Mouse (Mus musculus) cerebellum, postnatal 14 days (tissue): ENCODE data around the gene Nbas.

Experiments used
- DNase-seq, 2 experiments: peaks; one replicate each; pipeline ENCODE4 v3.0.0; 2021; ENCODE audit warnings: mixed read lengths in 2 of 2

The Nbas gene

GRCm38 (mm10) chr12:13543806-13544205 lies 274.9 kb downstream of the Nbas start:
- DNase-seq: no peak

DNA sequence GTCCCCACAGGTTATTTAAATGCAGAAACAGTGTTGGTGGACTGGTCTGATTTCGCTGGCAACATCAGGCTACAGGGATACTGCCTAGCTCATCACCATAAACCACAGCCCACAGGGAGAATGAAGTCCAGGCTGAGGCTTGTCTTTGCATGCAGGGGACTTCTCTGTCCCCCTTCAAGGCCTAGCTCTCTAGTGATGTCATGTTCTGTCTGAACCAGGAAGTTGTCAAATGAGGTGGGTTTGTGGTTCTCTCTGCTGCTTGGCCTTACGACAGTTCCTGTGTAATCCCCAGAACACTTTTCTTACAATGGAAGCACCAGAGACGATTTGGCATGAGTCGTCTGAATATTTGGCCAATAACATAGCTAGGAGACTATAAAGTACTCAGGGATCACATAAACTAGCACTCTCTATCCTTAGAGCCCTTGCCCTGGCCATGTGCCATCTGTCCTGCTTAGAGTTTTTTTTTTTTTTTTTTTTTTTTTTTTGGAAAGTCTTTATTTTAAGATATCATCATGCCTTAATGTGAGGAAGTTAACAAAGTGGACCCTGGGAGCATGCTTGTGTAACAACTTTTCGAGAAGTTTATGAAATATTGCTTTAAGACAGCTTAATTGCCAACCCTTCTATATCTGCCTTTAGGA lies 294.8 kb downstream of the Nbas start:
- DNase-seq: peak in 1 of 2 experiments; percentile 14

GRCm38 (mm10) chr12:13564330-13564729 lies 295.4 kb downstream of the Nbas start:
- DNase-seq: no peak

DNA sequence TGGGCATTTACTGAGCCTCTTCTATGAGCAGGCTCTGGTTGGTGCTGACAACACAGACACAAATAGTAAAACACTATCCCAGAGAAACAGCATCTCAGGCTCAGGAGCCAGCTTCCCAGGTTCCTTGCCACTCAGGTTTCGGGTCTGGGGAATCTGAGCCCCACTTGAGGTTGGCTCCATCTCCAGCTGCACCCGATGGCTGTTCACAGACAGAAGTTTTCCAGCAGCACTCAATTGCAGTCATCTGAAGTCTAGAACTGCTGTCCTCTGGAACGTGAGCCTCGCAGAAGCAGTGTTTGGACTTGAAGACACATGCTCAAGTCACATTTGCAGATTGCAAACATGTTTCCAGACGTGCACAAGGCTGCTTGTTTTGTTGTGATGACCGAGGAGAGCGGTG lies 297.5 kb downstream of the Nbas start:
- no peak for DNase-seq

DNA sequence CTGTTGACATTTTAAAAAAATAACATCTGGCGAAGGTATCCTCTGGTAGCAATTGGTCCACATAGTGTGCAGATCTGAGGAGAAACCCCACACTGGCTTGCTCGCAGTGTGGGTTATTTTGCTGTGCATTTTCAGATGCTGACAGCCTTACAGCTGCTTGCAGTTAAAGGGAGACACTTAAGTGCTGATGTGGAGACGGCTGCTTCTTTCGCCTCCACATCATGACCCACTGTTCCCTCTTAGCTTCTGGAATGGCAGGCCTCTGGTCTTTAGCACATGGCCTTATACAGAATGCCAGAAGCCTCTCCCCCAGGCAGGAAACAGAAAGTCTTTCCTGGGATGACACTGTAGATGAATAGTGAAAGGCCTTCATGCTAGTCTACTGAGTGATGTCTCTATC lies 306.2 kb downstream of the Nbas start:
- no peak for DNase-seq

DNA sequence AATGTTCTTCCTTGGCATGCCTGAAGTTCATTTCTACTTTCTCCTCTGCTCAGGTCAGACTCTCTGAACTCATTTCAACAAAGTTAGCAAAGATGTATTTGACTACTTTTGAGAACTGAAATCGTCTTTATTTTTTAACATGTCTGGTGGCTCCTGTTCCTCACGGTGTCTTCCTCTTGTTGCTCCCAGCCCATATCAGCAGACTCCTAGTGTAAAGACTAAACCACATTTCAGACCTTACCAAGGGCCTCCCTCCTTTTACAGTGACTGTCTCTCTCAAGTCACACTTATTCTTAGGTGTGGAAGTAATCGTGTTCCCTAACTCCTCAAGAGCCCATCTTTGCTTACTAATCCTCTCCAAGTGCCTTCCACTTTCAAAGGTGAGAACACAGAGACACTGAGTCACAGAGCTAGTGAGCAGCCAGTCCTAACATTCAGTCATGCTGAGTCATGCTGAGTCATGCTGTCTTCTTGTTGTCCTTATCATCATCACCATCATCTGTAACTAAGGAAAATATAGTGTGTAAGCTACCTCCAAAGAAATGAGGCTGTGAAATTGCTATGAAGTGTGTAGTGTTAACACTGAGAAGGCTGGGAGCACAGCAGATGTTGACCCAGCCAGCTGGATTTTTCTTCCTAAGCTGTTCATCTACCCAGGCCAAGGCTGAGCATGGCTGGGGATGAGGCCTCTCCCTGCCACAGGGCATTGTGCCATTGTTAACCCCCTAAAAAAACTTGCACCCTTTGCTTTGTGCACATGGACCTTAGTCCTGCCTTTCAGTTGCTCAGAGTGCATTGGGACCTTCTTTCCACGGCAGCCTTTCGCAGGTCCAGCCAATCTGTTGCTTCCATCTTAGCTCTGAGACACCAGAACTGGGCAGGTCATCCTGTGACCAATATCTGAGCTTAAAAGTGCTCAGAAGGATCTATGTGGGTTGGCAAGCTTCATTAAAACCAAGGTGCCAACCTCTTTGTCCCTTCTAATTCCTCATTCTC lies 307.0 kb downstream of the Nbas start:
- no peak for DNase-seq

DNA sequence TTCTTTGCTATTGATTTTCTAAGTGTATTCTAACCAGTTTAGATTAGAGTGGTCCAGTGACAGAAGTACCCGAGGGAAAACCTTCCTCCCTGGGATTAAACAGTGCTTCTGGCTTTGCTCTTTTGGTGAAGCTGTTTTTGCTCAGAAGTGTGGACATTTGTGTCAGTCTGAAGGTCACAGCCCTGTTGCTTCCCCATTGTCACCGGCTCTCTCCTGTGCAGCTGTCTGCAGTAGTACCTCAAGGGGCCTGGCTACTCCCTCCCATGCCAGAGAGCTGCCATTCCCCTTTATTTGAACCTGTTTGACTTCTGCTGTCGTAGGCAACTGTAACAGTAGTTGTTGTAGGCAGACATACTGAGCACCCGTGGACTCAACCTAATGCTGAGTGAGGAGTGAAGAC lies 307.8 kb downstream of the Nbas start:
- no peak for DNase-seq

GRCm38 (mm10) chr12:13580796-13581195 lies 311.9 kb downstream of the Nbas start:
- no peak for DNase-seq

DNA sequence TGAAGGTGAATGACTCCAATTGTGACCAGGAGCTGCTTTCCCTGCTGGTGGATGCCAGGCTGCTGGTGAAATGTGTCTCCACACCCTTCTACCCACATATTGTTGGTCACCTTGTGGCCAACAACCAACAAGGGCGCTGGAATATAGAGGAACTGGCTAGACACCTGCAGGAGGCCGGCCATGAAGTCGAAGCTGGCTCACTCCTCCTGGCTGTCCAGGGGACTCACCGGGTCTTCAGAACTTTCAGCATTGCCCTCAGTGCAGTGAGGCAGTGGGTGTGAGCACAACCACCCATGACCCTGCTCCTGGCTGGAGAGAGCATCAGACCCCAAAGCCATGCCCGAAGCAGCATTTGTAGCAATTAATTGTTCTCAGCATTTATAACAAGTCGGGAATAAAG lies 314.5 kb downstream of the Nbas start:
- DNase-seq: no peak

- no peak for DNase-seq
Observed at GRCm38 (mm10) chr12:13585527-13586156, 316.7 kb downstream of the Nbas start.

- DNase-seq: no peak
Observed at GRCm38 (mm10) chr12:13587675-13588074, 318.7 kb downstream of the Nbas start.

DNA sequence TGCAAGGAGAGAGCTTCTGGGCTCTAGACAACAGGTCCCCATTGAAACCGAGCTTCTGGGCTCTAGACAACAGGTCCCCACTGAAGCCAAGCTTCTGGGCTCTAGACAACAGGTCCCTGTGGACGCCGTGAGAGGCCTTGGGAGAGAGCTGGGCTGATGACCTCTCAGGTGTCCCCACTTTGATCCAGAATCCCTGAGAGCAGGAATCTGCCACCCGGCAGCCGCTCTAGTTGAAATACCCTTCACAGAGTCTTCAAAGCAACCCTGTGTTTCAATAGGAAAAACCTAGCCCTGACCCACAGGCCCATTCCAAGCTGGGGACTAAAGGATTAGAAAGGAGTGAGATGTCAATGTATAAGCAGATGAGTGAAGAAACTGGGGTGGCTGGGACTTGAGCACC lies 320.1 kb downstream of the Nbas start:
- no peak for DNase-seq

GRCm38 (mm10) chr12:13594746-13595469 lies 326.0 kb downstream of the Nbas start:
- DNase-seq: peak; percentile 47 to 56

DNA sequence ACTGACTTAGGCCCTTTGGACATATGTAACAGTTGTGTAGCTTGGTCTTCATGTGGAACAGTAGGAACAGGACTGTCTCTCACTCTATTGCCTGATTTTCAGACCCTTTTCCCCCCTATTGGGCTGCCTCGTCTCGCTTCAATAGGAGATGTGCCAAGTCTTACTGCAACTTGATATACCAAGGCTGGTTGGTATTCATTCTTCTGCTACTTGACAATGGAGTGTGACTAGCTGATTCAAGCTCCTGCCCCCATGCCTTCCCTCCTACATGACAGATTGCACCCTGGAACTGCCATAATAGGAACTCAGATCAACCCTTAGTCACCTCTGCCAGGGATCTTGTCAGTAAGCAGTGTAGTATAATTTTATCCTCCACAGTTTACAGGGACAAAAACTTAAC lies 328.1 kb downstream of the Nbas start:
- no peak for DNase-seq

DNA sequence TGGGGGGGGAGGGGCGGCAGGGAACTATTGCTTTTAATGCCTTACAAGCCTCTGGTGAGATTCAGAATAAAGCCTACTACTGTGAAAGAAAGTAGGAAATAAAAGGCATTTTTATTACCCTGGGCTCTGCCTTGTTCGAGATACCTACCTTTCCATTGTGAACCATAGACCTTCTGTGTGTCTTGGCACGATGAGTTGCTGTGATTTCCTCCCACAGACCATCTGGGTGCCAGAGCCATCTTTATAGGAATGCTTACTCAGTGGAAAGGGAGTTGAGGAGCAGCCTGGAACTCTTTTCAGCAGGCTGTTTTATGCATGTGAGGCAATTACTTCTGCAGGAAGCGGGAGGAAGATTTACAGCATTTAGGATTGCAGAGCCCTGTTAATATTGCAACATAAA lies 329.6 kb downstream of the Nbas start:
- DNase-seq: peak; percentile 24 to 55

GRCm38 (mm10) chr12:13602414-13602813 lies 333.5 kb downstream of the Nbas start:
- DNase-seq: peak; percentile 18 to 30

- no peak for DNase-seq
Observed at GRCm38 (mm10) chr12:13607021-13607420, 338.1 kb downstream of the Nbas start.

- DNase-seq: peak; percentile 38 to 42
Observed at GRCm38 (mm10) chr12:13609027-13609426, 340.1 kb downstream of the Nbas start.

DNA sequence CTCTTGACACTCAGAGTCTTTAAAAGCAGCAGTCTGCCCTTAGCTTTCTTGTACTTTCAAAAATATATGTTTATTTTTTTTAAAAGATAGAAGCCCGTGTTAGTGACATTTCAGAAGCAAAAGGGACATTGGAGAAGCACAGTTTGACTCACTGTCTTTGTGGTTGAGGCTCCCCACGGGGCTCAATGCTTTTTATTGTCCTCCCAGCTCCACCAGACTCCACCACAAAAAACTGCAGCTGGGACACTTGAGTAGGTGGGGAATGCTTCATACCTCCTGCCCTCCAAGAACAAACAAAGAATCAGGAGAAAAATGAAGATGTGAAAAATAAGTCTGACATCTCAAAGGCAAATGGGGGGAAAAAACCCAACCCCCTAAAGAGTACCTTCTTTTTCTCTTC lies 344.1 kb downstream of the Nbas start:
- no peak for DNase-seq

DNA sequence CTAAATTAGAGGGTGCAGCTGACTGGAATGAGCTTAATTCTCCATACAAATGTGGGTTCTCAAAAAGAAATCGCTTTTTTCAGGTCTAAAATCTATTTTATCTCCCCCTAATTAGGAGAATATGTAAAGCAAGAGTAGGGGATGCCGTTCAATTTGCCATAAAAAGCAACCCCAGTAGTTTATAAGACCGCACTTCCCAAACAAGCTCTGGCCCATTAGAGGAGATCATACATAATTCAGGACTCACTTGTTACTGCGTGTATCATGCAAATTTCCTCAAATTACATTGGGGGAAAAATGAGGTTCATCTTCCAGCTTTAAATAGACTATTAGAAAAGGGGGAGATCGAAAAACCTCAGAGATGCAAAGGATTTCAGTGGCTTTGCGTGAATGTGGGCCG lies 346.7 kb downstream of the Nbas start:
- no peak for DNase-seq

- DNase-seq: no peak
Observed at GRCm38 (mm10) chr12:13622150-13622822, 353.4 kb downstream of the Nbas start.
